Mouse (Mus musculus) embryonic facial prominence, embryonic 15.5 days (tissue): Measurements from ENCODE around the gene Pla2g2e. TPM values are rescaled to one million over a fixed set of nuclear protein-coding genes. Genes with fewer than 3 reads are reported as not detected.
"Not testable (repeated sequence)": the region's sequence is repeated elsewhere in the genome, so short reads cannot be mapped to it uniquely, and the experiment has no call there.

ENCODE experiments used
- ATAC-seq: fragments of 200-750 bp; cut with Nextera tagmentation; 2 replicates; pipeline ENCODE4 v1.8.0; 2017; ENCODE audit warnings: low read depth, moderate TSS enrichment; ENCODE audit not compliant: insufficient number of reproducible peaks, low FRiP score, low TSS enrichment
- H3K27ac ChIP-seq: fragments of 300-500 bp; sonication (generic); replicated peaks from 2 replicates; pipeline ENCODE4 v1.5.1; 2015; ENCODE audit warnings: mild to moderate bottlenecking, inconsistent platforms
- H3K27me3 ChIP-seq: fragments of 300-500 bp; sonication (generic); 2 replicates; pipeline ENCODE4 v1.6.1; 2015; ENCODE audit warnings: inconsistent platforms
- H3K36me3 ChIP-seq: fragments of 300-500 bp; sonication (generic); 2 replicates; pipeline ENCODE4 v1.6.1; 2015; ENCODE audit warnings: mild to moderate bottlenecking, inconsistent platforms
- H3K4me1 ChIP-seq: fragments of 300-500 bp; sonication (generic); 2 replicates; pipeline ENCODE4 v1.6.1; 2015; ENCODE audit warnings: inconsistent platforms
- H3K4me2 ChIP-seq: fragments of 300-500 bp; sonication (generic); replicated peaks from 2 replicates; pipeline ENCODE4 v1.6.1; 2015; ENCODE audit warnings: mild to moderate bottlenecking, inconsistent platforms
- H3K4me3 ChIP-seq: fragments of 300-500 bp; sonication (generic); replicated peaks from 2 replicates; pipeline ENCODE4 v1.5.1; 2015; ENCODE audit warnings: mild to moderate bottlenecking, inconsistent platforms
- H3K9ac ChIP-seq: fragments of 300-500 bp; sonication (generic); 2 replicates; pipeline ENCODE4 v1.6.1; 2015; ENCODE audit warnings: inconsistent platforms
- H3K9me3 ChIP-seq: fragments of 300-500 bp; sonication (generic); replicated peaks from 2 replicates; pipeline ENCODE4 v1.6.1; 2016; ENCODE audit warnings: inconsistent platforms
- WGBS: fragments of 180-500 bp; shearing (Covaris S2); methylation state at CpG from one replicate; pipeline ENCODE4 v1.1.7; 2015; 5-methylcytosine and 5-hydroxymethylcytosine counted together
- polyA plus RNA-seq: library from polyadenylated mRNA; unstranded; fragments of >200 nt; fragmentation: Nextera tagmentation; extraction: Ambion mirVana; gene quantifications from 2 replicates; pipeline ENCODE4 v1.2.1, GENCODE M21; 2015

The Pla2g2e gene
- polyA plus RNA-seq, 1 experiment from 2014 or later, result 1.1 TPM

DNA sequence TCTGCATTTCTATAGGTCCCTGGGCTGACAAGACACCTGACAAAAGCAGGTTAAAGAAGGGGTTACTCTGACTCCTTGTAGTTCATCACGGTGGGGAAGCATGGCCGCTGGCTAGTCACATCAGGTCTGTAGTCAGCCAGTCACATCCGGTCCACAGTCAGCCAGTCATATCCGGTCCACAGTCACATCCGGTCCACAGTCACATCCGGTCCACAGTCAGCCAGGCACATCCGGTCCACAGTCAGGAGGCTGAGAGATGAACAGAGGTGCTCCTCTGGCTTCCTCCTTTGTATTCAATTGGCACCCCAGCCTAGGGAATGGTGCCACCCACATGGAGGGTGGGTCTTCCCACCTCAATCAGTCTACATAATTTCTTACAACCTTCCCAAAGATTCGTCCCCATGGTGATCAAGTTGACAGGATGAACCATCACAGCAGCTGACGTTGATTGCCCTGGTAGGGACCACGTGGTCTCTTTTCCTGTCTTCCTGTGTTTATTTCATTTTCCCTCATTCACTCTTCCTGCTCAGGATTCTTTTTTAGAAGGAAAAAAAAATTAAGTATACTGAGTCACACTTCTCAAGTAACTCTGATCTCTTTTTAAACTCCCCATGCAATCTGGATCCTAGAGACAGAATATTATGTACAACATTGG, 14.3 kb upstream of the Pla2g2e start, which contains the start of gene Pla2g5:
Gene Pla2g5, minus strand, starts transcription at position 139 of the 655 bp plus-strand sequence.
- ATAC-seq, result no peak
- WGBS, result 72% methylated on average over 10 of the region's 10 CpGs
- H3K4me2 ChIP-seq, result no peak within 1 kb of the TSS
- no peak within 1 kb of the TSS for H3K27ac ChIP-seq
- no peaks in the 10 kb centered on the region for H3K36me3 ChIP-seq
- H3K9me3 ChIP-seq, result no peaks in the 10 kb centered on the region
- H3K4me3 ChIP-seq, result no peak within 1 kb of the TSS
- no peaks in the 10 kb centered on the region for H3K4me1 ChIP-seq
- H3K27me3 ChIP-seq, result no peaks in the 10 kb centered on the region; the same call in 1 of the 2 replicates
- no peak within 1 kb of the TSS for H3K9ac ChIP-seq

DNA sequence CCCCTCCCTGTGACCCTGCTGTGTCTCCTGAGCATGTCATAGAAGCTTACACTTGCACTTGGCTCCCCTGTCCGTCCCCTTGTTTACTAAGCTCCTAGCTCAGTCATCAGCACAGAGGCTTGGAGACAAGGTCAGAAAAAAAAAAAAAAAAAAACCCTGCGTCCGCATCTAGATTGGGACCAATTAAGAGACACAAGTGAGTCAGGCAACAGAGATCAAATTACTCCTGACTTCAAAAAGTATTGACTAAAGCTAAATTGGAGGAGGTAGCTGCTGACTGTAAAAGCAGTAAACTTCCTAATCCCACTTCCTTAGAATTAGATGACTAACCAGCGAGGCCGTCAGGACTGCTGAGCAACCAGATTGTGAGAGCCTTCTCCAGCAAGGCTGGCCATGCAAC, 12.7 kb upstream of the Pla2g2e start:
- 16% methylated on average over 5 of the region's 5 CpGs for WGBS

DNA sequence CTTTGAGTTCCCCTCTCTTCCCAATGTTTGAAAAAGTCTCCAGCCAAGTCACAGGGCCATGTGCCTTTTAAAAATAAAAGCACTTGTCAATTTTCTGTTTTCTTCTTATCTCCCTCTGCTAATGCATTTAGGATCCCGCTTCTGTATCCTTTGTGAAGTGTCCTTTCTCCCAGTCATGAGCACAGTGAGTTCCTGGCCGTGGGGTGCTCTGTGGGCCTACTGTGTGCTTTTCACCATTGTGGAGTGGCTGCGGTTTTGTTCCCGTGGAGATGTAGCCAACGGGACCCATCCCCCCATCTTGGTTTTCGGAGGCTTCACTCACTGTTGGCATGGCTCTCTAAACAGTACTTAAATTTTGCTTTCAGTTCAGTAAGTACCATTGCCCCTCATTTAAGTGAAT, 11.8 kb upstream of the Pla2g2e start:
- H3K9me3 ChIP-seq, result no peaks in the 10 kb centered on the region
- ATAC-seq, result no peak

More for the DNA sequence above, 12.7 kb upstream of the Pla2g2e start:
- Histone ChIP-seq H3K9me3 (no peaks in the 10 kb centered on the region), H3K9ac (no peak overlapping the region), H3K27ac (no peak overlapping the region), H3K36me3 (no peaks in the 10 kb centered on the region), H3K4me1 (no peaks in the 10 kb centered on the region), H3K4me3 (no peak overlapping the region), H3K4me2 (no peak overlapping the region), H3K27me3 (no peaks in the 10 kb centered on the region)
- no peak for ATAC-seq

DNA sequence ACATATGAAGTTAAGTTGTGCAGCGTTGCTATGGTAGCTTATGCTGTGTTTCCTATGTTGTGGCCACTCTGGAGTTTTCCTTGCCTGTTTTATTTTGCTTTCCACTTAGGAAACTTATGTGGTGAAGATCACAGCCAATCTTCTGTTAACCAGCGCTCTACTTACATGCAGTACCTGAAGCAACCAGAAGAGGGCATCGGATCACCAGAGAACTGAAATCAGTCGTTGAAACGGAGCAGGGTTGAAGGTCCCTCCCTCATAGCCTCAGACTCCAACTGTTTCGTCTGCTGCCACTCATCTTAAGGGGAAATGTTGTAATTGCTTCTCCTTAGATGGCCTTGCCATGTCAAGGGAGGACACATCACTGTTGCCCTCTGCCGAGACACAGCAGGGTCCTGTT, 11.3 kb upstream of the Pla2g2e start:
- Histone ChIP-seq H3K9ac (no peak overlapping the region), H3K4me2 (no peak overlapping the region), H3K9me3 (no peaks in the 10 kb centered on the region), H3K27me3 (no peaks in the 10 kb centered on the region), H3K4me1 (no peaks in the 10 kb centered on the region), H3K27ac (no peak overlapping the region), H3K4me3 (no peak overlapping the region), H3K36me3 (no peaks in the 10 kb centered on the region)
- no peak for ATAC-seq
- WGBS, result 11% methylated on average over 7 of the region's 7 CpGs

More for the DNA sequence above, 11.8 kb upstream of the Pla2g2e start:
- Histone ChIP-seq H3K27ac (no peak overlapping the region), H3K36me3 (no peaks in the 10 kb centered on the region), H3K27me3 (no peaks in the 10 kb centered on the region), H3K4me2 (no peak overlapping the region), H3K4me1 (no peaks in the 10 kb centered on the region), H3K9ac (no peak overlapping the region), H3K4me3 (no peak overlapping the region)
- WGBS, result 69% methylated on average over 6 of the region's 6 CpGs

DNA sequence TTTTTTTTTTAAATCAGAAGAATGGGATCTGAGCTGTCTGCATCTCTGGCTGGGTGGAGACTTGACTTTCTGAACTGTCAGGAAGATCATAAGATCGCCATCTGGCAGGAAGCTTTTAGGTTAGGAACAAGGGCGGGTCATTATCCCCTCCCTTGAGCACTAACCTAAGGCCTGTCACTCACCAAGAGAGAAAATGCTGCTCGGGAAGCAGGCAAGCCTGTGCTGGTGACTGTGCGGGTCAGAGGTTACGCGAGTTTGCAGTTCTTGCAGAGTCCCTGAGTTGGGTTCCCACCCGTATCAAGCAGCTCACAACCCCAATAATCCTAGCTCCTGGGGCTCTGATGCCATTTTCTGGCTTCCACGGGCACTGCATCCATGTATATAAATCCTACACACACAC, 9.1 kb upstream of the Pla2g2e start:
- WGBS, result 37% methylated on average over 8 of the region's 8 CpGs
- no peak overlapping the region for H3K9ac ChIP-seq
- H3K36me3 ChIP-seq, result no peaks in the 10 kb centered on the region
- H3K4me2 ChIP-seq, result no peak overlapping the region
- H3K4me3 ChIP-seq, result no peak overlapping the region
- no peaks in the 10 kb centered on the region for H3K27me3 ChIP-seq
- no peak for ATAC-seq
- H3K4me1 ChIP-seq, result no peaks in the 10 kb centered on the region
- H3K27ac ChIP-seq, result no peak overlapping the region
- H3K9me3 ChIP-seq, result no peaks in the 10 kb centered on the region

DNA sequence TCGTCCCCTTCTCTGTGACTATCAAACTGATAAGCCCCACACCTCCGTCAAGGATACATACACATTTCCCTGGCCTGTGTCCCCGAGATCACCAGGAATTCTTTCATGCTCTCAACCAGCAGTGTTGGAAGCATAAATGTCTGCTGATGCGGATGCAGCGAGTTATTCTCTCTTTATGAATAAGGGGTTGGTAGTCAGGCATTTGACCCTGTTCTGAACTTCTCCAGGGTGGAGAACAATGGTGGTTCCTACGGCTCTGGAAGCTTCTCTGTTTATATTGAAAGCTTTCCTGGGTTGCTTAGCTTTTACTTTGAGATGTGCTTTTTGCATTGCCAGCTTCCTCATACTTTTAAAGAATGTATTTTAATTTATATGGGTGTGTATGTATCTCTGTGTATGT, 3.9 kb upstream of the Pla2g2e start, which contains the start of gene Gm13030:
Gene Gm13030, minus strand, starts transcription at position 101 of the 400 bp plus-strand sequence.
- Histone ChIP-seq H3K9ac (no peak within 1 kb of the TSS), H3K4me3 (no peak within 1 kb of the TSS), H3K4me1 (no peaks in the 10 kb centered on the region), H3K36me3 (no peaks in the 10 kb centered on the region), H3K4me2 (no peak within 1 kb of the TSS), H3K9me3 (no peaks in the 10 kb centered on the region), H3K27me3 (no peaks in the 10 kb centered on the region), H3K27ac (no peak within 1 kb of the TSS)
- WGBS, result 87% methylated on average over 6 of the region's 6 CpGs
- ATAC-seq, result no peak

DNA sequence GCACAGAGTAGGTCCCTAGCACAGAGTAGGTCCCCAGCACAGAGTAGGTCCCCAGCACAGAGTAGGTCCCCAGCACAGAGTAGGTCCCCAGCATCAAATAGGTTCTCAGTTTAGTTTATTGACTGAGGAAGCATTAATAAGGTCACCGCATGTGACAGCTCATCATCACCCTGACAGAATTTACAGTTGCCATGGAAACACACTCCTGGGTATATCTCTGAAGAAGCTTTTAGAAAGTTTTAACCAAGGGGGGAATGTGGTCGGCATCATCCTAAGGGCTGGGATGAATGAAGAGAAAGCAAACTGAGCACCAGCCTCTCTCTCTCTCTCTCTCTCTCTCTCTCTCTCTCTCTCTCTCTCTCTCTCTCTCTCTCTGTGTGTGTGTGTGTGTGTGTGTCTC, 2.5 kb upstream of the Pla2g2e start:
- ATAC-seq, H3K9me3 ChIP-seq, H3K27me3 ChIP-seq, H3K9ac ChIP-seq, H3K4me3 ChIP-seq, H3K27ac ChIP-seq, H3K4me2 ChIP-seq, H3K36me3 ChIP-seq, H3K4me1 ChIP-seq: not testable (repeated sequence)
- WGBS, result 72% methylated on average over 2 of the region's 2 CpGs

DNA sequence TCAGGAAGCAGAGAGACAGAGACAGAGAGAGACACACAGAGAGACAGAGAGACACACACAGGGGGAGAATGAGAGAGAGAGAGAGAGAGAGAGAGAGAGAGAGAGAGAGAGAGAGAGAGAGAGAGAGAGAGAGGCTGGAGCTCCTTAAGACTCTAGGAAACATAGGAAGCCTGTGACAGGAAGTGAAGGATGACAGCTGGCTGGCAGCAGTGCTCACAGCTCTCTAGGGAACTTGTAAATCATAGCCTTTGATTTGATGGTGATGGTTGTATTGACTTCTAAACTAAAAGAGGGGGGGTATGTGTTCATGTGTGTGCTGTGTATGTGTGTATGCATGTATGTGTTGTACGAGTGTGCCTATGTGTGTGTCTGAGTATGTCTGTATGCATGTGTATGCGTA, 1.8 kb upstream of the Pla2g2e start:
- no peak for ATAC-seq
- H3K27me3 ChIP-seq, result no peaks in the 10 kb centered on the region
- H3K9ac ChIP-seq, result no peak overlapping the region
- H3K4me2 ChIP-seq, result no peak overlapping the region
- H3K4me3 ChIP-seq, result no peak overlapping the region
- WGBS, result 87% methylated on average over 2 of the region's 2 CpGs
- no peaks in the 10 kb centered on the region for H3K9me3 ChIP-seq
- H3K27ac ChIP-seq, result no peak overlapping the region
- no peaks in the 10 kb centered on the region for H3K4me1 ChIP-seq
- H3K36me3 ChIP-seq, result no peaks in the 10 kb centered on the region

DNA sequence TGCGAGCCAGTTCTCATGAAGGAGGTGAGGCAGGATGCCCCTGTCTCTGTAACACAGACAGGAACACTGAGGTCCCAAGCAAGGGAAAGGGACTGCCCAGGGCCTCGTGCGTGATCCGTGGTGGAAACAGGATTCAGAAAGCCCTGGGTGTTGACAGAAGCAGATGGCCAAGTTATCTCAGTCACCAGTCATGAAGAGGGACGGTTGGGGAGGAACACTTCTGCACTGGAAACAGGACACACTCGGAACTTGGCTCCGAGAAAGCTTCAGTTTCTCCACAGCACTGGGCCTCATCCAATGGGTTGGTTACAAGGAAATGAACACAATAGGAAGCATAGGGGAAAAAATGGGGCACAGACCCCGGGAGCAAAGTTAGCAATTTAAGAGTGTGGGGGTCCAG, 1.0 kb downstream of the Pla2g2e start:
- no peak overlapping the region for H3K4me3 ChIP-seq
- H3K9me3 ChIP-seq, result no peaks in the 10 kb centered on the region

DNA sequence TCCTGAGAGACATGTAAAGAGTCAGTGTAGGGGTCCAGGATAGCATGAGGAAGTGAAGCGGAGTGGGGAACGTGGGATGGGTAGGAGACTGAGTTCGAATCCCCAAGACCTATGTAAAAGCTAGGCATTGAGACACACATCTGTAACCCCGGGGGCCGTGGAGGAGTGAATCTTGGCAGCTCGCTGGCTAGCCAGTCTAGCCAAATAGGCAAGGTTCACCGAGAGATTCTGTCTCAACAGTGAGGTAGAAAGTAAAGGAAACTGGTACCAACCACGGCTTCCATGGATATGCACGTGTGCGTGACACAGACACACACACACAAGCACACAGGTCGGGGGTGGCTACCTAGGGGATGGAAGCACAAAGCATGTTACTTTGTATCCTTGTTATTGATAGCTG, 2.1 kb downstream of the Pla2g2e start:
- Histone ChIP-seq H3K36me3 (no peaks in the 10 kb centered on the region), H3K4me3 (no peak overlapping the region), H3K27me3 (no peaks in the 10 kb centered on the region), H3K27ac (no peak overlapping the region), H3K4me1 (peaks cover 6% of the 10 kb centered on the region), H3K9me3 (no peaks in the 10 kb centered on the region), H3K4me2 (no peak overlapping the region), H3K9ac (no peak overlapping the region)
- no peak for ATAC-seq
- WGBS, result 80% methylated on average over 11 of the region's 11 CpGs

More for the DNA sequence above, 1.0 kb downstream of the Pla2g2e start:
- no peak for ATAC-seq
- WGBS, result 58% methylated on average over 8 of the region's 8 CpGs
- Histone ChIP-seq H3K4me2 (no peak overlapping the region), H3K27ac (no peak overlapping the region), H3K4me1 (peaks cover 6% of the 10 kb centered on the region), H3K9ac (no peak overlapping the region), H3K27me3 (no peaks in the 10 kb centered on the region), H3K36me3 (no peaks in the 10 kb centered on the region)

DNA sequence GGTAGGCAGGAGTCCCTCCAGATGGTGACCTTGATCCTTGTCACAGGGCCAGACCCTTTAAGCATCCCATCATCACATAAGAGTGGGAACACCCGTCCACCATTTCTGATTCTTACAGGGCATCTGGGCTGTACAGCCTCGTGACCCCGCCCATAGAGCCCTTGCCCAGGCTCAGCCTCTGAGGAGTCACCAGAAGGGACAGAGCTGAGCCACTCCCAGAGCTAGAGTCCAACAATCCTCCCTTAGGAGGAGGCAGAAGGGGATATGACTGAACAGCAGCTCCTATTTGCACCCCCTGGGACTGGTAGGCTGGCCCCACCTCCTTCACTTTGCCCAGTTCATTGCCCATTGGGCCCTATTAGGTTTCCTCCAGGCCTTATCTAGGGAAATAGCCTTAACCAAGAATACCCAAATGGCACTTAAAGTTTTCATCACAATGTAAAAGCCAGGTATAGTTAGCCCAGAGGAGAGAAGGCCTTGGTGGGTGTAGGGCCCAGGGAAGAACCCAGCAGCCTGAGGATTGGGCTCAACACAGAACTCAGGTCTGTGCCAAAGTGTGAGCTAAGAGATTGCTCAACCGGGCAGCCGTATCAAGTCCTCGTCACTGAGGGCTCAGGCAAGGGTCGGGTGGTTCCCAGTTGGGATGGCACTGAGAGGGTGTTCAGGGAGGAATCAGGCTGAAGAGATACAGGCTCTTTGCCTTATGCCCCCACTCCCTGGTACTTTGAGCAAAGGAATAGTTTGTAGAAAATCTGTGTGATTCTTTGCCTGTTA, 3.3 kb downstream of the Pla2g2e start:
- no peaks in the 10 kb centered on the region for H3K27me3 ChIP-seq
- H3K4me2 ChIP-seq, result no peak overlapping the region
- 79% methylated on average over 7 of the region's 7 CpGs for WGBS
- H3K4me3 ChIP-seq, result no peak overlapping the region
- no peak overlapping the region for H3K9ac ChIP-seq
- no peak overlapping the region for H3K27ac ChIP-seq
- H3K9me3 ChIP-seq, result no peaks in the 10 kb centered on the region
- ATAC-seq, result no peak
- peaks cover 6% of the 10 kb centered on the region for H3K4me1 ChIP-seq
- H3K36me3 ChIP-seq, result no peaks in the 10 kb centered on the region
